Mouse (Mus musculus): ENCODE measurements at regions not wholly inside any gene's neighbourhood (a gene's known extent, or its start where the extent isn't known, plus 50 kb on each side); places are given as distances from the start of the nearest gene placed in this dataset.
A peak's percentile ranks its signal among the peaks of the same experiment; 100 is the strongest.
"Not testable (repeated sequence)": the region's sequence is repeated elsewhere in the genome, so short reads cannot be mapped to it uniquely, and the experiment has no call there.

DNA sequence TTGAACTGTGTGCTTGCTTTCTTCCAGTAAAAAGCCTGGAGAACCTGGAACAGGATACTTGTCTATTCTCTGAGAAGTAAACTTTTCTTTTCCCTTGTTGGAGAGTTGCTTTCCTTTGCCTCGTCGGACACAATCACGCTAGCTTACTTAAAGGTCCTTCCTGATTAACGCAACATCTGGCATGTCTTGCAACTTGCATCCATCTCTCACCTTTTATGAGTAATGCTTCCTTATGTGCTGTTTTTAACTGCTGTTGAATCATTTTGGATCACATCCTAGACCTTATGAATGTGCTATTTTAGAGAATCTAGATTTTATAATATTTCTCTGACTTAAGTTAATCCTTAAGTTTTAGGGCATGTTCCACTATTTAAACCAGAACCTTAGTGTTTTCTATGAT lies 188.4 kb upstream of the Pcsk5 start:
- DNase-seq: no peak

GRCm38 (mm10) chr19:18020351-18020750 lies 182.9 kb upstream of the Pcsk5 start:
- no peak for DNase-seq

DNA sequence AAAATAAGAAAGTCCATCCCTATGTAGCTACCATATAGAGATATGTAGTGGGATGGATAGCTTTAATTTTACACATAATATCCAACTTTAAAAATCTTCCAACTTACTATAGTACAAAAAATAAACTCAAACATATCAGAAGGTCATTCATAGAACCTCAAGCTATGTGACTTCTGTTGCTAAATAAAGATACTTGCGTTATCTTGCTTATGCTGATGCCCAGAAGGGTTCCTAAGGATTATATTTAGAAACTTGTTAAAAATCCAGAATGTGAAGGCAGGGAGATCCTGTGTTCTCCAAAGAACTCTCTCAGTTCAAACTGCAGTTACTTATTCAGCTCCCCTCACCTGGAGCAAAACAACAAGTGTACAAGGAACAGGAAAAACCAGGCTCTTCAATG lies 177.9 kb upstream of the Pcsk5 start:
- DNase-seq: no peak

DNA sequence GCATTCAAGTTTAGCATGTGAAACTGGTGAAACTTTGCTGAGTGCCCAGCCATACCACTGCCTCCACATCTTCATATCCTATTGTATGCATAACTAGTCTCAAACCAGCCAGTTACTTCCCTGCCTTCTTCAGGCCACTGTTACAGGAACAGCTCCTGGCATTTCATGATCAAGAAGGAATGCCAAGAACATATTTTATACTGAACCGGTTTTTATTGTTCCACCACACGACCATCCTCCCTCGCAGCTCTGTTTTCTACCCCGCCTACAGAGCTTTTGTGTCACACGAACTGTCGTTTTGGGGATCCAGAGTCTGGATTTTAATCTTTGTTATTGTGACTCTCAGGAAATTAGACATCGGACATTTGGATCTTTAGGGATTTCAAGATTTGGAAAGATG lies 174.6 kb upstream of the Pcsk5 start:
- DNase-seq: no peak

GRCm38 (mm10) chr19:17997561-17997960 lies 160.1 kb upstream of the Pcsk5 start:
- DNase-seq: peak; percentile 1

- DNase-seq: no peak
Observed at GRCm38 (mm10) chr19:17983416-17983815, 146.0 kb upstream of the Pcsk5 start.

DNA sequence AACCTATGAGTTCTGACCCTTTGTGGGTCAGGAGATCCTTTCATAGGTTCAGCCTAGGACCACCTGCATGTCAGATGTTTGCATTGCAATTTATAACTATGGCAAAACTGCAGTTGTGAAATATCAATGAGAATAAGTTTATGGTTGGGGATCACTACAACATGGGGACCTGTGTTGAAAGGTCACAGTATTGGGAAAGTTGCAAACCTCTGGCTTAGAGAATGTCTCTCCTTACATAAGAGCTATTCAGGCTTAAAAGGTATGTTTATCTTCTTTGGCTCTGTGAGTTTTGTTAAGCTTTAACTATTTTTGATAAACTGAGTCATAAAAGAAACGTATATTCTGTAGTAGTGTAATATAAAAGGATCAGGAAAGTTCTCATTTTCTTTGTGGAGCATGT lies 128.1 kb upstream of the Pcsk5 start:
- DNase-seq: no peak

DNA sequence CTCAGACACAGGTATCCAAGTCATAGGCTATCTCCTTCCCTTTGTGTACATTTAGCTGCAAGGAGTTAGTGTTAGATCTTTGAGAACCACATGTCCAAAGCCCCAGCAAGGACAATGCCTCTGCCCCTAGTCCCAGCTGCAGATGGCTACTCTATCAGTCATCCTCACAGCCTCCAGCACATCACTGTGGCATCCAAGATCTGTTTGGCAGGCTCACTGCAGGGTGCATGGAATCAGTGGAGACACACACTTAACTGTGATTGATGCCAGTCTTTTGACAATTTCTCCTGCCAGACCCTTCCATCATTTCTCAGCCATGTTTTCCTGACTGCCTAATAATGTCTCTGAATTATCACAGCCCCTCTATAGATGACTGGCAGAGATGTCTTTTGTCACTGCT lies 121.0 kb upstream of the Pcsk5 start:
- DNase-seq: no peak

DNA sequence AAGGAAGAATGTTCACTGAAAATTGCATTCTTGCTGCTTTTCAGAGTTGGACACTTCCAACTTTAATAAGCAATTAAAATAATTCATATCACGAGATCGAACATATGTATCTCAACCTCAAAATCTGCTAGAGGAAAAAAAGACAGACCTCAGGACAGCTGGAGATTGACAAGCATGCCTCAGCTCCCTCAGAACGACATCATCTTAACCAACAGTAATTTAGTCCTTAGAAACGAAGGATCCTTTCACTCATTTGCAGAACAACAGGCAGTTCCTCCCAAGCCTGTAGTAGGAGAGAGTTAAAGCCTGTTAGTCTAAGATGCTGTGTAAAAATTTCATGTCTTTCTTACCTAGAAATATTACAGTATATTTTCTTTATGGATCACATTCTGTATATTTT lies 95.2 kb upstream of the Pcsk5 start:
- DNase-seq: no peak

GRCm38 (mm10) chr19:17927121-17927520 lies 89.7 kb upstream of the Pcsk5 start:
- DNase-seq: not testable (repeated sequence)

DNA sequence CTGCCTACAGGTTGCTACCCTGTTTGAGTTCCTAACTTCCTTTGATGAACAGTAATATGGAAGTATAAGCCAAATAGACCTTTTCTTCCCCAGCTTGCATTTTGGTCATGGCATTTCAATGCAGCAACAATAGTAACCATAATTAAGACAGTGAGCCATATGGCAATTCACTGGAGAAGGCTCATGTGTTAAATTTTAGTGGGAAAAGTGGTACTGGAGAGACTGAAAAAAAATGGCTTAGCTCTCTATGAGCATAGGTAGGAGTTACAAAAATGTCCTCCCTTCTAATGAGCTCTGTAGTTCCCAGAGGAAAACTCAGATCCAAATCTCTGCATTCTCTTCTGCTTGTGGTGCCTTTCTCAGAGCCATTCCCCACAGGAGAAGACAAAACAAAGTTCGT lies 70.1 kb upstream of the Pcsk5 start:
- DNase-seq: no peak

DNA sequence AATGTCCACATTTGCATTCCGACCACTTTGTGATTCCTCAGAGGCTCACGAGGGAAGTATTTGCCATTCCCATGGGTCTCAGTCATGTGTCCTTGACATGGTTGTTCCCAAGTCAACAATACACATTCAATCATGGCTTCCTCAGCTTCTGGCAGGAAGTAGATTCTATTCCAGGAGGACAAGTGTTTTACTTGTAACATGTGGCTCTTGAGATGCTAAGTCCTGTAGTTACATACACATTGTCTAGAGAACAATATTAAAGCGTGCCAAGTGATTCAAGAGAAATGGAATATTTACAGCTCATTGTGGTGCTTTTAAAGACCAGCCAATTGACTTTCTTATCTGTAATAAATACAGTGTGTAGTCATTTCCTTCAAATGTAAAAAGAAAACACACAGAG lies 66.7 kb upstream of the Pcsk5 start:
- DNase-seq: no peak

- no peak for DNase-seq
Observed at GRCm38 (mm10) chr19:17892615-17893014, 55.2 kb upstream of the Pcsk5 start.
